Mouse (Mus musculus) midbrain, embryonic 14.5 days (tissue): ENCODE measurements at regions not wholly inside any gene's neighbourhood (a gene's known extent, or its start where the extent isn't known, plus 50 kb on each side); places are given as distances from the start of the nearest gene placed in this dataset.

Experiments used
- ATAC-seq: fragments of 200-750 bp; cut with Nextera tagmentation; 2 replicates; pipeline ENCODE4 v1.8.0; 2017; ENCODE audit warnings: moderate number of reproducible peaks, moderate library complexity; ENCODE audit not compliant: low FRiP score, low TSS enrichment
- DNase-seq: peaks from one replicate; pipeline ENCODE4 v3.0.0-alpha.2; 2015
- H3K27ac ChIP-seq: fragments of 300-500 bp; sonication (generic); replicated peaks from 2 replicates; pipeline ENCODE4 v1.5.1; 2014; ENCODE audit warnings: mild to moderate bottlenecking, low read depth, low read length, moderate library complexity
- H3K27me3 ChIP-seq: fragments of 300-500 bp; sonication (generic); 2 replicates; pipeline ENCODE4 v1.6.1; 2014; ENCODE audit warnings: low read length, control low read depth, mixed read lengths; ENCODE audit not compliant: control insufficient read depth, insufficient read depth
- H3K36me3 ChIP-seq: fragments of 300-500 bp; sonication (generic); 2 replicates; pipeline ENCODE4 v1.6.1; 2014; ENCODE audit warnings: low read length, control low read depth; ENCODE audit not compliant: control insufficient read depth, insufficient read depth
- H3K4me1 ChIP-seq: fragments of 300-500 bp; sonication (generic); 2 replicates; pipeline ENCODE4 v1.6.1; 2014; ENCODE audit warnings: mild to moderate bottlenecking, antibody characterized with exemption, low read length, control low read depth; ENCODE audit not compliant: control insufficient read depth, insufficient read depth
- H3K4me2 ChIP-seq: fragments of 300-500 bp; sonication (generic); 2 replicates; pipeline ENCODE4 v1.6.1; 2014; ENCODE audit warnings: mild to moderate bottlenecking, low read length, moderate library complexity
- H3K4me3 ChIP-seq: fragments of 300-500 bp; sonication (generic); replicated peaks from 2 replicates; pipeline ENCODE4 v1.5.1; 2014; ENCODE audit warnings: low read depth, low read length
- H3K9ac ChIP-seq: fragments of 300-500 bp; sonication (generic); replicated peaks from 2 replicates; pipeline ENCODE4 v1.6.1; 2014; ENCODE audit warnings: mild to moderate bottlenecking, low read length, moderate library complexity
- H3K9me3 ChIP-seq: fragments of 300-500 bp; sonication (generic); 2 replicates; pipeline ENCODE4 v1.6.1; 2016; ENCODE audit warnings: low read length, control low read depth, mixed read lengths; ENCODE audit not compliant: control insufficient read depth
- WGBS: fragments of 180-500 bp; shearing (Covaris S2); extraction: QIAGEN DNeasy Blood & Tissue Kit; methylation state at CpG from one replicate; pipeline ENCODE4 v1.1.7; 2014; 5-methylcytosine and 5-hydroxymethylcytosine counted together

- ATAC-seq (no peak), DNase-seq (peak; percentile 50)
- Histone ChIP-seq H3K4me2 (no peak overlapping the region), H3K36me3 (no peaks in the 10 kb centered on the region), H3K27ac (no peak overlapping the region), H3K4me3 (no peak overlapping the region), H3K4me1 (0 out of 2 replicates have a peak, but pooled peaks cover 6% of the 10 kb centered on the region), H3K27me3 (no peaks in the 10 kb centered on the region), H3K9me3 (no peaks in the 10 kb centered on the region), H3K9ac (no peak overlapping the region)
- 71% methylated on average over 7 of the region's 7 CpGs for WGBS
Measured at GRCm38 (mm10) chr10:70826706-70827105, 170.9 kb upstream of the Phyhipl start.

- Histone ChIP-seq H3K4me3 (no peak overlapping the region), H3K27ac (no peak overlapping the region), H3K9me3 (no peaks in the 10 kb centered on the region), H3K27me3 (no peaks in the 10 kb centered on the region), H3K9ac (no peak overlapping the region), H3K4me1 (0 out of 2 replicates have a peak, but pooled peaks cover 6% of the 10 kb centered on the region), H3K36me3 (no peaks in the 10 kb centered on the region), H3K4me2 (no peak overlapping the region)
- WGBS = 72% methylated on average over 4 of the region's 4 CpGs
- no peak for ATAC-seq
- DNase-seq = no peak
Measured at GRCm38 (mm10) chr10:70825451-70825850, 169.7 kb upstream of the Phyhipl start.

GRCm38 (mm10) chr10:70824461-70824860, 168.7 kb upstream of the Phyhipl start:
- DNase-seq = no peak
- H3K9ac ChIP-seq = no peak overlapping the region
- no peak overlapping the region for H3K27ac ChIP-seq
- no peaks in the 10 kb centered on the region for H3K27me3 ChIP-seq
- H3K4me1 ChIP-seq = 0 out of 2 replicates have a peak, but pooled peaks cover 6% of the 10 kb centered on the region
- no peak overlapping the region for H3K4me3 ChIP-seq
- H3K4me2 ChIP-seq = no peak overlapping the region
- WGBS = 83% methylated on average over 5 of the region's 5 CpGs
- no peak for ATAC-seq
- H3K36me3 ChIP-seq = no peaks in the 10 kb centered on the region
- no peaks in the 10 kb centered on the region for H3K9me3 ChIP-seq

- H3K36me3 ChIP-seq = no peaks in the 10 kb centered on the region
- no peaks in the 10 kb centered on the region for H3K27me3 ChIP-seq
- ATAC-seq = no peak
Measured at GRCm38 (mm10) chr10:70819951-70820350, 164.2 kb upstream of the Phyhipl start.

GRCm38 (mm10) chr10:70814354-70815131, 158.8 kb upstream of the Phyhipl start:
- Histone ChIP-seq H3K27me3 (no peaks in the 10 kb centered on the region), H3K4me2 (no peak overlapping the region), H3K9ac (no peak overlapping the region), H3K36me3 (no peaks in the 10 kb centered on the region), H3K9me3 (no peaks in the 10 kb centered on the region), H3K4me3 (no peak overlapping the region), H3K27ac (no peak overlapping the region), H3K4me1 (no peaks in the 10 kb centered on the region)
- no peak for ATAC-seq
- peak; percentile 86 for DNase-seq
- WGBS = 69% methylated on average over 15 of the region's 15 CpGs

More at GRCm38 (mm10) chr10:70819951-70820350, 164.2 kb upstream of the Phyhipl start:
- Histone ChIP-seq H3K9ac (no peak overlapping the region), H3K27ac (no peak overlapping the region), H3K9me3 (no peaks in the 10 kb centered on the region), H3K4me3 (no peak overlapping the region), H3K4me1 (no peaks in the 10 kb centered on the region), H3K4me2 (no peak overlapping the region)
- WGBS = 82% methylated on average over 2 of the region's 2 CpGs
- no peak for DNase-seq

- Histone ChIP-seq H3K4me3 (no peak overlapping the region), H3K9ac (no peak overlapping the region), H3K9me3 (no peaks in the 10 kb centered on the region), H3K4me1 (no peaks in the 10 kb centered on the region), H3K27me3 (no peaks in the 10 kb centered on the region), H3K27ac (no peak overlapping the region), H3K4me2 (no peak overlapping the region), H3K36me3 (no peaks in the 10 kb centered on the region)
- DNase-seq (no peak), ATAC-seq (no peak)
- WGBS = 67% methylated on average over 3 of the region's 3 CpGs
Measured at GRCm38 (mm10) chr10:70809411-70809810, 153.6 kb upstream of the Phyhipl start.

- DNase-seq (peak; percentile 11), ATAC-seq (no peak)
- 38% methylated on average over 9 of the region's 9 CpGs for WGBS
- no peaks in the 10 kb centered on the region for H3K4me1 ChIP-seq
- no peaks in the 10 kb centered on the region for H3K36me3 ChIP-seq
- H3K27ac ChIP-seq = no peak overlapping the region
- no peaks in the 10 kb centered on the region for H3K9me3 ChIP-seq
- H3K27me3 ChIP-seq = no peaks in the 10 kb centered on the region
- H3K9ac ChIP-seq = no peak overlapping the region
- no peak overlapping the region for H3K4me2 ChIP-seq
- H3K4me3 ChIP-seq = no peak overlapping the region
Measured at GRCm38 (mm10) chr10:70806786-70807385, 151.1 kb upstream of the Phyhipl start.

- WGBS = 75% methylated on average over 11 of the region's 11 CpGs
- Histone ChIP-seq H3K36me3 (no peaks in the 10 kb centered on the region), H3K4me1 (peaks cover 3% of the 10 kb centered on the region; the same call in 1 of the 2 replicates), H3K27ac (no peak overlapping the region), H3K27me3 (no peaks in the 10 kb centered on the region), H3K4me2 (no peak overlapping the region), H3K9ac (no peak overlapping the region), H3K9me3 (no peaks in the 10 kb centered on the region), H3K4me3 (no peak overlapping the region)
- DNase-seq (peak; percentile 17), ATAC-seq (no peak)
Measured at GRCm38 (mm10) chr10:70800736-70801306, 145.1 kb upstream of the Phyhipl start.
